Mouse (Mus musculus) left cerebral cortex, postnatal 4 days (tissue): Measurements from ENCODE around the gene Arf4. TPM values are rescaled to one million over a fixed set of nuclear protein-coding genes. Genes with fewer than 3 reads are reported as not detected.

Source experiments
- microRNA-seq: library from miRNA; unstranded; fragments of <30 nt; microRNA quantifications from one replicate; pipeline ENCODE4 v1.2.0, GENCODE M21; 2022
- total RNA-seq, 2 experiments: library from RNA; stranded (reverse); gene quantifications; 2 replicates each; pipeline ENCODE4 v1.2.3; 2021

The Arf4 gene
- total RNA-seq, 2 experiments from 2014 or later: 212 to 232 TPM

Small RNAs within 50 kb of the gene (microRNA-seq; reads per million reads assigned to microRNA genes)
- 3.3 reads per million, percentile 4 among the genes with 10 or more reads in this experiment for gene Mir7672

Other genes with a start within 250 kb of the Arf4 start
- 10 to 100 TPM; 60.7 to 67.6 TPM for gene Slmap, start 103.1 kb upstream of the Arf4 start, total RNA-seq
- 10 to 100 TPM; 19.7 to 22.7 TPM for gene Dennd6a, start 64.2 kb upstream of the Arf4 start, total RNA-seq
- 10 to 100 TPM; 12.0 to 13.5 TPM for gene Pde12, start 31.8 kb downstream of the Arf4 start, total RNA-seq
- under 1 TPM; 0.40 to 0.56 TPM for gene Dnah12, start 55.2 kb downstream of the Arf4 start, total RNA-seq